Mouse (Mus musculus) midbrain, embryonic 12.5 days (tissue): ENCODE measurements around the gene C1qbp. TPM values are rescaled to one million over a fixed set of nuclear protein-coding genes. Genes with fewer than 3 reads are reported as not detected.

ENCODE experiments used
- ATAC-seq: fragments of 200-750 bp; cut with Nextera tagmentation; 2 replicates; pipeline ENCODE4 v1.8.0; 2017; ENCODE audit warnings: low read depth, moderate TSS enrichment, moderate library complexity; ENCODE audit not compliant: low FRiP score
- H3K27ac ChIP-seq: fragments of 300-500 bp; sonication (generic); replicated peaks from 2 replicates; pipeline ENCODE4 v1.5.1; 2016; ENCODE audit warnings: mild to moderate bottlenecking
- H3K27me3 ChIP-seq: fragments of 300-500 bp; sonication (generic); 2 replicates; pipeline ENCODE4 v1.6.1; 2016; ENCODE audit warnings: mild to moderate bottlenecking
- H3K36me3 ChIP-seq: fragments of 300-500 bp; sonication (generic); 2 replicates; pipeline ENCODE4 v1.6.1; 2016
- H3K4me1 ChIP-seq: fragments of 300-500 bp; sonication (generic); 2 replicates; pipeline ENCODE4 v1.6.1; 2016
- H3K4me2 ChIP-seq: fragments of 300-500 bp; sonication (generic); replicated peaks from 2 replicates; pipeline ENCODE4 v1.6.1; 2016; ENCODE audit warnings: mild to moderate bottlenecking, moderate library complexity
- H3K4me3 ChIP-seq: fragments of 300-500 bp; sonication (generic); 2 replicates; pipeline ENCODE4 v1.5.1; 2016; ENCODE audit warnings: mild to moderate bottlenecking
- H3K9ac ChIP-seq: fragments of 300-500 bp; sonication (generic); replicated peaks from 2 replicates; pipeline ENCODE4 v1.6.1; 2016; ENCODE audit warnings: mild to moderate bottlenecking, moderate library complexity
- H3K9me3 ChIP-seq: fragments of 300-500 bp; sonication (generic); 2 replicates; pipeline ENCODE4 v1.6.1; 2016; ENCODE audit warnings: mild to moderate bottlenecking
- WGBS: fragments of 180-500 bp; shearing (Covaris S2); methylation state at CpG from one replicate; pipeline ENCODE4 v1.1.7; 2016; 5-methylcytosine and 5-hydroxymethylcytosine counted together
- polyA plus RNA-seq: library from polyadenylated mRNA; unstranded; fragments of >200 nt; fragmentation: Nextera tagmentation; extraction: Ambion mirVana; gene quantifications from 2 replicates; pipeline ENCODE4 v1.2.1, GENCODE M21; 2016

C1qbp gene
- polyA plus RNA-seq, 1 experiment from 2014 or later = 224 TPM

DNA sequence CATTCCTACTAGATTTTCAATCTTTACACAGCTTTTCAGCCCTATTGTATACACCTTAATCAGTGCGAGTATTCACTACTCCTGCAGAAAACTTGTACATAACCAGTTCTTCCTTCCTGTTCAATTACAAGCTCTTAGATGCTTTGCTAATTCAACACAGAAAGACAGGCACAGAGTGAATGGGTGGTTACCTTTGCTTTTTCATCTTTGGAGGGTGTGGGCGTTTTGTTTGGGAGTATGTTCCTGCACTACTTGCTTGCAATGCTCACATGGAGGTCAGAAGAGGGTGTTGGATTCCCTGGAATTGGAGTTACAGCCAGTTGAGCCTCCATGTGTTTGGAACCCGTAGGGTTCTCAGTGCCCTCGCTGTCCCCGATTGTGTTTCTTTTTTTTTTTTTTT, 22.2 kb upstream of the C1qbp start:
- Histone ChIP-seq H3K4me2 (peak overlapping the region; percentile 94), H3K27me3 (no peaks in the 10 kb centered on the region), H3K4me3 (peak overlapping the region; percentile 92), H3K4me1 (peaks cover 16% of the 10 kb centered on the region), H3K27ac (no peak overlapping the region), H3K9me3 (no peaks in the 10 kb centered on the region), H3K36me3 (peaks cover 16% of the 10 kb centered on the region), H3K9ac (no peak overlapping the region)
- WGBS = 65% methylated on average over 5 of the region's 5 CpGs
- no peak for ATAC-seq

DNA sequence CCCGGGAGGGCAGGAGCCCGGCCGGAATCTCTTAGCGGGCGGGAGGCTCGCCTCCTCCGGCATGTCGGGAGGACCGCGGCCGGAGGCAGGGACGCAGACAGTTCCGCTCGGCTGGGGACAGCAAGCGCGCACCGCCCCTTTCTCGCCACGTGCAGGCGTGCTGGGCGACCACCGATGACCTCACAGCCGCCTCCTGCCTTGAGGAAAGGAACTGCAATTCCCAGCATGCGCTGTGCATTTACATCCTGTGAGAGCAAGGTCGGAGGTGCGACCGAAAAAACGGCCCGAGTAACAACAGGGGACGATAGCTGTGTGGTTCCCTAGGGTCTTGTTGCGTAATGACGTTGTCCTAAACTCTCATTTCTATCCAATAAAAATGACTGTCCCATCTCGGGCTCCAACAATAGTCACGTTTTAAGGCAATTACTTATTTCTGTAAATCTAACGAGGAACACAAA, 21.5 kb upstream of the C1qbp start, which contains the start of gene Dhx33:
Dhx33 (minus strand) TSS at position 122 of the 458 bp plus-strand sequence.
- H3K36me3 ChIP-seq = peaks cover 16% of the 10 kb centered on the region
- peak within 1 kb of the TSS; percentile 79 for H3K9ac ChIP-seq
- under 1% methylated on average over 35 of the region's 35 CpGs for WGBS
- H3K9me3 ChIP-seq = no peaks in the 10 kb centered on the region
- H3K4me3 ChIP-seq = peak within 1 kb of the TSS; percentile 92
- peaks cover 16% of the 10 kb centered on the region for H3K4me1 ChIP-seq
- peak; percentile 98 for ATAC-seq
- H3K4me2 ChIP-seq = peak within 1 kb of the TSS; percentile 94
- H3K27me3 ChIP-seq = no peaks in the 10 kb centered on the region
- peak within 1 kb of the TSS; percentile 78 for H3K27ac ChIP-seq

DNA sequence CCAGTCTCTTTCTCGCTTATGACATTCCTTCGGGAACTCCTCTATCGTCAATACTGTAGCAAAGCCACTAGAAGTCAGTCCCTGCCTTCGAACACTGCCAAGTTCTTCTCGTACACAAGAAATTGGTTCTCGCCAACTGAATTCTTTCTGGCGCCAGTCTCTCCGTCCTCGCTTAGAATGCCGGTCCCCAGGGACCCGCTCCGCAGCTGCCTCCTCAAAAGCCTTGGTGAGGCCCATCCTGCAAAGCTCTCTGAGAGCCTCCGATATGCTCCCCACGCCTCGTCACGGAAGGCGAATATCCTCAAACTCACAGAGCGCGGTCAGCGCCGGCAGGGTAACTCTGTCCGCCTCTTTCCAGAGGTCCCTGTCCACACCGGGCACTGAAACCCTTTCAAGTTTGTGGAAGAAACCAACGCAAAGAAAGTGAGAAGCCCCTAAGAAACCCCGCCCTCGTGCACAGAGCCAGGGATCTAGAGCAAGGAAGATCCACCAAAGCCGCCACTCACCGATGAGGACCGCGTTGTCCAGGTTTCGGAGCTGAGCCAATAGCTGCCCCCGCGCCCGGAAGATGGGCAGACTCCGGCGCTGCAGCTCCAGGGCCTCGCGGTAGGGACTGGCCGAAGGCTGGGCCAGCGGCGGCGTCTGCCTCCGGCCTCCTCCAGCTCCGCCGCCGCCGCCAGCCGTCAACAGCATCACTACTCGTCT, 20.9 kb upstream of the C1qbp start:
- Histone ChIP-seq H3K36me3 (peaks cover 17% of the 10 kb centered on the region), H3K9ac (peak overlapping the region; percentile 79), H3K4me3 (peak overlapping the region; percentile 92), H3K27me3 (no peaks in the 10 kb centered on the region), H3K27ac (peak overlapping the region; percentile 78), H3K4me2 (peak overlapping the region; percentile 94), H3K9me3 (no peaks in the 10 kb centered on the region), H3K4me1 (peaks cover 16% of the 10 kb centered on the region)
- ATAC-seq = peak; percentile 88
- WGBS = under 1% methylated on average over 49 of the region's 49 CpGs

DNA sequence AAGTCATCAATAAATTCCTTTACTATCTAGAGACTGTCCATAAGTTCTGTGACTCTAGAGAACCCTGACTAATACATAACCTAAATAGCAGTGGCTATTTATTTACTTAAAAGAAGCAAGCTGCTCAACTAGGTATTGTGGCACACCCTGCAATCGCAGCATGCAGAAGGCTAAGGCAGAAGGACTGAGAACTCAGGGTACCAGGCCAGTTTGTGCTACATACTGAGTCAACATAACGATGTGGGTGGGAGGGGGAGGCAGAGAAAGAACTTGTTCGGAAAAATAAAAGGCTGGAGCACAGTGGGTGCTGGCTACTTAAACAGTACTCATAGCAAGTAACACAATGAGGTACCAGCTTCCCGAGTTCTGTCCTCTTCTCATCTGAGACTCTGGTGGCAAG, 18.3 kb upstream of the C1qbp start:
- H3K9me3 ChIP-seq = no peaks in the 10 kb centered on the region
- no peak overlapping the region for H3K4me2 ChIP-seq
- ATAC-seq = no peak
- H3K4me1 ChIP-seq = peaks cover 16% of the 10 kb centered on the region
- no peak overlapping the region for H3K4me3 ChIP-seq
- peaks cover 27% of the 10 kb centered on the region for H3K36me3 ChIP-seq
- H3K27ac ChIP-seq = no peak overlapping the region
- H3K27me3 ChIP-seq = no peaks in the 10 kb centered on the region
- no peak overlapping the region for H3K9ac ChIP-seq
- WGBS = 91% methylated on average over 4 of the region's 4 CpGs

DNA sequence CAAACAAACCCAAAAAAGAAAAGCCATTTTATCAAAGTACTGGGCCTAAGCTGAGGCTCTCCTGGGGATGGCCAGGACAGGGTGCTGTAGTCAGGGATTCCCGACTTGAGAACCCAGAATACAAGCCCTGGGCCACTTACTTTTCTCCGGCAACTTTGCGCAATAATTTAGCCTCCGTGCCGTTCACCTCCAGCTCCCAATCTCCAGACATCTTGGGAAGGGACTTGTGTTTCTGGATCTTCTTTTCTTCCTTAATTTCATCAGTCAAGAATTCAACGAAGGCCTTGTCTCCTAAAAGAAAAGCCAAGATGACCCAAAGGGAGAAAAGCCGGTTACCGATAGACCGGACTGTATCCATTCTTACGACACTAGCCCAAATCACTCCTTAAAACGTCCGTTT, 796 bp downstream of the C1qbp start:
- ATAC-seq = no peak
- WGBS = 13% methylated on average over 12 of the region's 12 CpGs
- H3K27ac ChIP-seq = no peak overlapping the region
- peaks cover 8% of the 10 kb centered on the region for H3K4me1 ChIP-seq
- H3K9me3 ChIP-seq = no peaks in the 10 kb centered on the region
- H3K36me3 ChIP-seq = peaks cover 67% of the 10 kb centered on the region
- peak overlapping the region; percentile 92 for H3K9ac ChIP-seq
- no peaks in the 10 kb centered on the region for H3K27me3 ChIP-seq
- H3K4me2 ChIP-seq = peak overlapping the region; percentile 76
- peak overlapping the region; percentile 100 for H3K4me3 ChIP-seq

DNA sequence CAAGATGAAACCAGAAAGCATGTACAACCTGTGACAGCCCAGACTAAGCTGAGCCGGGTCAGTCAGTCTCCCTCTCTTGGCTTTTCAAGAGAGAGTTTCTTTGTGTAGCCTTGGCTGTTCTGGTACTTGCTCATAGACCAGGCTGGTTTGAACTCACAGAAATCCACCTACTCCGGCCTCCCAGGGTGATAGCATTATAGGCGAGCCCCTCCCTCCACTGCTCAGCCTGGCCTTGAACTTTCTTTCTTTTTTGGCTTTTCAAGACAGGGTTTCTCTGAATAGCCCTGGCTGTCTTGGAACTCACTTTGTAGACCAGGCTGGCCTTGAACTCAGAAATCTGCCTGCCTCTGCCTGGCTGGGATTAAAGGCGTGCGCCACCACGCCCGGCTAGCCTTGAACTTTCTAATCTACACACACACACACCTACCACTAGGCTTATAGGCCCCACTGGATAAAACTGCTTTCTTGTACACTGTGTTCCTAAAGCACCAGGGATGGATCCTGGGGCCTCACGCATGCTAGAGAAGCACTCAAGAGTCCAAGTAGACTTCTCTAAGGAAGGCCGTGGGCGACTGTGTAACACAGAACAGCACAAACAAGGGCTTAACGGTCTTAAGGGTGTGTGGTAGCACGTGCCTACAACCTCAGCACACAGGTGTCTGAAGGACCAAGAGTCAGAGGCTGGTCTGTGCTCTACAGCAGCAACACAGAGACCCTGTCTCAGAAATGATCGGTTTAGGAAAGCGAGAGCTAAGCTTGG, 1.9 kb downstream of the C1qbp start:
- ATAC-seq = no peak
- H3K4me2 ChIP-seq = peak overlapping the region; percentile 76; the same call in 1 of the 2 replicates
- peaks cover 67% of the 10 kb centered on the region for H3K36me3 ChIP-seq

DNA sequence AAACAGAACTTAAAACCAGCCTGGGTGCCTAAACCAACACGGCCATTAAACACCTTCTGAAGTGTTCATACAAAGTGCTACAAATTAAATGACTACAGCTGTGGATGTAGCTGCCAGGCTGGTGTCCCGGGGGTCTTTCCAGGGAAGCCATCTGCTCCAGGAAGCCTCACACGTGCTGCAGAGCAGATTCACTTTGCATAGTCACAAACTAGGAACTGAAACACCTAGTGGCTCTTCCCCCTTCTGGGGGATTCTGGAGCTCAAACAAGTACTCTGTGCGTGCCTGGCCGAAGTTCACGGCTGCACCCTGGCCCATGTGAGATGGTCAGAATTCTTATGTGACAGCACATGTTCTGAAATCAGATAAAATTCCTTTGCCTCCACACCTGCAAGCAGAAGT, 2.6 kb downstream of the C1qbp start:
- Histone ChIP-seq H3K9me3 (no peaks in the 10 kb centered on the region), H3K36me3 (peaks cover 67% of the 10 kb centered on the region), H3K27ac (no peak overlapping the region), H3K4me2 (no peak overlapping the region), H3K4me1 (peaks cover 8% of the 10 kb centered on the region), H3K27me3 (no peaks in the 10 kb centered on the region), H3K4me3 (no peak overlapping the region), H3K9ac (no peak overlapping the region)
- 92% methylated on average over 6 of the region's 6 CpGs for WGBS
- no peak for ATAC-seq

More for the DNA sequence above, 1.9 kb downstream of the C1qbp start:
- 93% methylated on average over 14 of the region's 14 CpGs for WGBS
- no peak overlapping the region for H3K9ac ChIP-seq
- no peaks in the 10 kb centered on the region for H3K27me3 ChIP-seq
- H3K27ac ChIP-seq = no peak overlapping the region
- H3K9me3 ChIP-seq = no peaks in the 10 kb centered on the region
- no peak overlapping the region for H3K4me3 ChIP-seq
- H3K4me1 ChIP-seq = peaks cover 8% of the 10 kb centered on the region

DNA sequence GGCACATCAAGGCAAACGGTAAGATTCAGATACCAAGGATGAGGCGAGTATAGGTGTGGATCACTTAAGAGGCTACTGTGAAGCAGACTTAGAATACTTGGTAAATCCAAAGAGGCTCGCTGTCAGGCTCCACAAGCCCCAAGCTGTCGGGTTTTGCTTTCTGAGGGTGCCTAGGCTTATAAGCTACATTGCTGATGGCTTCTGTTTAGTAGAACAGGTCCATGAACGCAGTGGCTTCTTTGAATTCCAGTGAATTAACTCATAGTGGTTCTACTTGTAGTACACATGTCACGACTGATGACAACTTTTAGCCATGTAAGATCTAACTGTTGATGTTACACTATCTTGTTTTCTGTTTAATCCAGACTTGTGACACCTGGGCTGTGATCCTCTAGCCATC, 5.5 kb downstream of the C1qbp start:
- H3K9ac ChIP-seq = no peak overlapping the region
- ATAC-seq = no peak
- no peak overlapping the region for H3K27ac ChIP-seq
- H3K9me3 ChIP-seq = no peaks in the 10 kb centered on the region
- peaks cover 8% of the 10 kb centered on the region for H3K4me1 ChIP-seq
- H3K27me3 ChIP-seq = no peaks in the 10 kb centered on the region
- peaks cover 77% of the 10 kb centered on the region for H3K36me3 ChIP-seq
- H3K4me3 ChIP-seq = no peak overlapping the region
- WGBS = 90% methylated on average over 6 of the region's 6 CpGs
- no peak overlapping the region for H3K4me2 ChIP-seq

DNA sequence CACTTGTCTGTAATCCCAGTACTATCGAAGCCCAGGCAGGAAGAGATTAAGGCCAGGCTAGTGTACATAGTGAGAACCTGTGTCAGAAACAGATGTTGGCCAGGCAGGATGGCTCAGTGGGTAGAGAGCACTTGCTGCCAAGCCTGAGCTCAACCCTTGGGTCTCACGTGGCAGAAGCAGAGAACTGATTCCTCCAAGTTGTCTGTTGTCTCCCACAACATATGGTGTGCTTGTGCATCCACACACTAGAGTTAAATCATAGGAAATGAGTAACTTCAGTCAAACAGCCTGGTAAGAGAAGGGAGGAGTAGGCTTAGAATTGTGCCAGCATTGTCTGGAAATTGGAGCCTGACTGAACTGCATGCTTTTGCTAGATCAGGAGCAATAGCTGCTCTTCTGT, 7.6 kb downstream of the C1qbp start:
- peaks cover 5% of the 10 kb centered on the region for H3K4me1 ChIP-seq
- WGBS = 78% methylated on average over 2 of the region's 2 CpGs
- no peaks in the 10 kb centered on the region for H3K27me3 ChIP-seq
- no peak overlapping the region for H3K4me2 ChIP-seq
- no peaks in the 10 kb centered on the region for H3K9me3 ChIP-seq
- H3K4me3 ChIP-seq = no peak overlapping the region
- ATAC-seq = no peak
- H3K36me3 ChIP-seq = peaks cover 70% of the 10 kb centered on the region
- H3K9ac ChIP-seq = no peak overlapping the region
- H3K27ac ChIP-seq = no peak overlapping the region

DNA sequence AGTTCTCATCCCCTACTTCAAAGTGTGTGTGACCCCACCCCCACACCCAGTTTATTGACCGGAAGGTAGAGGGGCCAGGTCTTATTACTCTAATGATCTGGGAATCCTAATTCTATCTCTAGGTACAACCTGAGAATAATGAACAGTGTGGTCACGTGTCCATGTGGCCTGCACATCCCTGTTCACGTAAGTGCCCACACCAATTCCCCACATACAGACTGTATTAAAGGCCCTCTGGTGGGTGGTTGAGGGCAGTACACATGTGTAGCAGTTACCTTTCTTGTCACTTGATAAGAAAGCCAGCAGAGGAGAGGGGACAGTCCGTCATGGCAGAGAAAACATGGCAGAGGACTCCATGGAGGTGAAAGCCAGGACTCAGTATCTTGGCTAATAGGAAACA, 8.9 kb downstream of the C1qbp start:
- Histone ChIP-seq H3K36me3 (peaks cover 57% of the 10 kb centered on the region), H3K27me3 (no peaks in the 10 kb centered on the region), H3K9me3 (no peaks in the 10 kb centered on the region), H3K27ac (no peak overlapping the region), H3K4me3 (no peak overlapping the region), H3K4me1 (peaks cover 7% of the 10 kb centered on the region), H3K4me2 (no peak overlapping the region), H3K9ac (no peak overlapping the region)
- ATAC-seq = no peak
- 80% methylated on average over 4 of the region's 4 CpGs for WGBS

DNA sequence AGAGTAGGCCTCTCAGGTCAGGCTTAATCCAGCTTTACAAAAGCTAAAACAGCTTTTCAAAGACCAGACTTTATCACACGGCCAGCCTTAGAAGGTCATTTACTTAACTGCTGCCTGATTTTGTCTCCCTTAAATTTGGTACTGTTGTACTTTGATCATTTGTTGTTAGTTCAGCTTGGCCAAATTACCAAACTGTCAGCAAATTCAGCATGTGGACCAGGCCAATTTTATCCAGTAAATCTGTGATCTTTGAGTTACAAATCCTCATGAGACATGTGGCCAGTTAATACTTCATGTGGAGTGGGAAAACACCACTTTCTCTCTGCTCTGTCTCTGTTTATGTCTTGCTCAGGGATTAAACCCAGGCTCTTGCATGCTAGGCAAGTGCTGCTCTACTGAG, 10.2 kb downstream of the C1qbp start:
- Histone ChIP-seq H3K27ac (no peak overlapping the region), H3K9me3 (no peaks in the 10 kb centered on the region), H3K27me3 (no peaks in the 10 kb centered on the region), H3K4me1 (peaks cover 15% of the 10 kb centered on the region), H3K4me2 (no peak overlapping the region), H3K9ac (no peak overlapping the region), H3K4me3 (no peak overlapping the region), H3K36me3 (peaks cover 44% of the 10 kb centered on the region)
- no peak for ATAC-seq
- 60% methylated on average over 1 of the region's 1 CpGs for WGBS
